Mouse (Mus musculus) spleen, embryonic (tissue): ENCODE measurements around the gene Polg2.

ENCODE experiments used
- CTCF ChIA-PET: fragments of 350-600 bp; sonication (Branson Sonifier 250); formaldehyde crosslinking; loops from one replicate; lab custom pipeline; 2022; lab: Charles Lee

Gene Polg2

DNA sequence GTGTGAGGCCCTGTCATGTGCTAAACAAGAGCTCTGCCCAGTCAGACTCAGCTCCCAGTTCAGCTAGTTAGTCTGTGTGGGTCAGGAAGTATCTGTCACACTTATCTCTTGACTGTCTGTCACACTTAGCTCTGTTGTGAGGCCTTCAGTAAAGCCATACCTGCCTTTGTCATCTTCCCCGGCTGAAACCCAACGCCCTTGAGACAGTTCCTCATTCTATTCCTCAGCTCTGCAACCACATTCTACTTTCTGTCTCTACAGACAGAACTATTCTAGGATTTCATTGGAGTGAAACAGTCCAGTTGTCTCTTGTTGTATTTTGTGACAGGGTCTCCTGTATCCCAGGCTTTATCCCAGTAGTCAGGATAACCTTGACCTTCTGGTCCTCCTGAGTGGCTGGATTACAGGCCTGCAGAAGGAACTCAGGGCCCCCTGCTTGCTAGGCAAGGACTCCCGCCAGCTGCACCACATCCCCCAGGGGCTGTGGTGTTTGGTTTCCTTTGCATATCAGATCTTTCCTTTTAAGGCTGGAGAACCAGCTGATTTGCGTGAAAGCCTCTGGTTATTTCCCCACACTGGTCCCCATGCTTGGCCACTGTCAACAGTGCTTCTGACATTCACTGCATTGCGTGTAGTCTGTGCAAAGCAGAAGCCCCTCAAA is 17.1 kb downstream of the Polg2 start:
- CTCF ChIA-PET: interaction anchor here (0.7 to 1.7 kb wide), 3 partner anchors 9 to 20 kb away, joined by 5 to 6 read pairs (median 5); no protein-coding TSS in a partner anchor

DNA sequence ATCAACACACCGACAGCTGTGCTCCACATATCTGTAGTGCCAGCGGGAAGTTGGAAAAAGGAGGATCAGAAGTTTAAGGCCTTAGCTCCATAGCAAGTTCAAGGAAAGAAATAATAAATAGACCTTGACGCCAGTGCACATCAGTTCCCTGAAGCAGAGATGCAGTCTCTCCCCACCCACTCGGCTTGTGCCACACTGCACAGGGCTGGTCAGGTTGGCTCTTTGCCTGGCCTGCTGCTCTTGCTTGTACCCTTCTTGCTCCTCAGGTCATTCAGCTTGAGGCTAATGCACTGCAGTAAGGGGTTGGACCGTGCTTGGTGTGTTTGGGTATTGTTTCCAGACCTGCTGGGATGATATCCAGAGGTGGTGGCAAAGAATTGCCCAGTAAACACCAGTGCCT is 18.8 kb downstream of the Polg2 start:
- CTCF ChIA-PET: interaction anchor here (0.6 to 0.8 kb wide), 2 partner anchors 23 to 108 kb away, joined by 5 to 8 read pairs; no protein-coding TSS in a partner anchor

DNA sequence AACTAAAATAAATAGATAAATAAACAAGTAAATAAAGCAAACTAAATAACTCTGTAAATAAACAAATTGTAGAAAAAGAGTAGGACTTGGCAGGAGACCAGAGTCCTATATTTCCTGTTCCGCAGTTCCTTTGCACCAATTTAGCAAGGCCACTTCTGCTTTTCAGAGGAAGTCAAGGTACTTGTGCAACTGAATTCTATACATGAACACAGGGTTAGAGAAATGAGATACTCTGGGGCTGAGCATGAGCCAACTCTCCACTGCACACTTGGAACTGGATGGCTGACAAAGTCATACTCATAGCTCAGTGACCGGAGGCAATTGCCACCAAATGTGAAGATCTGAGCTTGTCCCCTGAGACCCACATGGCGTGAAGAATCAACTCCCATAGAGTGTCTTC is 20.3 kb downstream of the Polg2 start:
- CTCF ChIA-PET: no interaction called here

DNA sequence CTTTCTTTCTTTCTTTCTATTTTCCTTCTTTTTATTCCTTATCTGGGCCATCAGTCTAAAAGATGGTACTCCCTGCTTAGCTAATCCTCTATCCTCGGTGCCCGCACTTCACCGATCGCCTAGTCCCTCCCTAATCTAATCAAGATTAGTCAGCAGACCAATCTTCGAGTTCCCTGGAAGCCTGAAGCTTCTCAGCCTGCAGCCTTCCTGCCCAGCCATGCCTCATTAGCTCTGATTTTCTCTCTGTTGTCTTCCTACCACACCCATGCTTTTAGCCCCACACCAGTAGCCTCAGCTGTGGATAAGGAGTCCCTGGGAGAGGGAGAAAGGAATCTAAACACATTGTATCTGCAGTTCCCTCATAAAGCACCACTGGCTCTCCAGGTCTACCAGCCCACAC is 23.8 kb downstream of the Polg2 start:
- CTCF ChIA-PET: interaction anchor here (0.7 kb wide), 1 partner anchor 323 kb away, joined by 3 read pairs; no protein-coding TSS in a partner anchor

DNA sequence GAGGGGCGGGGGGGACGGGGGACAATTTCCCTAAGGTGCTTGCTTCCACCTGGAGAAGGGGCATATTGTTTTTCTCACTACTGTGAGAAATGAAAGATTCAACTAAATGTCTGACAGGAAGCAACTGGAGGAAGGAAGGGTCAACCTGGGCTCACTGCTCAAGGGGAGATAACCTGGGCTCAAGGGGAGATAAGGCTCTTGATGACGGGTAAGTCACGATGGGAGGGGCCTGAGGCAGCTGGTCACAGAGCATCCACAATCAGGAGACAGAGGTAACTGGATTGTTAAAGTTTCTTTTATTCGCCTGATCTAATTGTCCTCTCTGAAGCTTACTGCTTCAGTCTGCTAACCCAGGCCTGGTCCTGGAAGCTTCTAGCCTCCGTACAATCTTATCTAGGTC is 26.0 kb downstream of the Polg2 start:
- CTCF ChIA-PET: interaction anchor here (0.6 kb wide), 1 partner anchor 25 kb away, joined by 3 read pairs; no protein-coding TSS in a partner anchor

DNA sequence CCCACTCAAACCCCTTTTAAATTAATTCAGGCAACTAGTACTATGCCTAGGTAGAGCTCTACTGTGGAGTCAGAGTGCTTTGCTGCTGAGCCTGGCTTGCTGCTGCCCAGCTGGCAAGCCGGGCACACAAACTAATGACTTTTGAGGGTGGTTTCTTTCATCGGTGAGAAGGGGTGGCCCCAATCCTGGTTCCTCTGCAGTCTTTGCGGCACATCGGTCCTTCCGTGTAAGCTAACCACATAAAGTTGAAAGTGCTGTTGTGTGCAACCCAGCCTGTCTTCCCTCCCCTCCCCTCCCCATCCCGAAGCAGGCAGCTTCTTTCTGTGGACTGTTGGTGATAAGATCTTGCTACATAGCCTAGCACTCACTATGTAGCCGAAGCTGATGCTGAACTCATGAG is 27.2 kb downstream of the Polg2 start:
- CTCF ChIA-PET: interaction anchor here (1.6 kb wide), 1 partner anchor 11 kb away, joined by 5 read pairs; no protein-coding TSS in a partner anchor

DNA sequence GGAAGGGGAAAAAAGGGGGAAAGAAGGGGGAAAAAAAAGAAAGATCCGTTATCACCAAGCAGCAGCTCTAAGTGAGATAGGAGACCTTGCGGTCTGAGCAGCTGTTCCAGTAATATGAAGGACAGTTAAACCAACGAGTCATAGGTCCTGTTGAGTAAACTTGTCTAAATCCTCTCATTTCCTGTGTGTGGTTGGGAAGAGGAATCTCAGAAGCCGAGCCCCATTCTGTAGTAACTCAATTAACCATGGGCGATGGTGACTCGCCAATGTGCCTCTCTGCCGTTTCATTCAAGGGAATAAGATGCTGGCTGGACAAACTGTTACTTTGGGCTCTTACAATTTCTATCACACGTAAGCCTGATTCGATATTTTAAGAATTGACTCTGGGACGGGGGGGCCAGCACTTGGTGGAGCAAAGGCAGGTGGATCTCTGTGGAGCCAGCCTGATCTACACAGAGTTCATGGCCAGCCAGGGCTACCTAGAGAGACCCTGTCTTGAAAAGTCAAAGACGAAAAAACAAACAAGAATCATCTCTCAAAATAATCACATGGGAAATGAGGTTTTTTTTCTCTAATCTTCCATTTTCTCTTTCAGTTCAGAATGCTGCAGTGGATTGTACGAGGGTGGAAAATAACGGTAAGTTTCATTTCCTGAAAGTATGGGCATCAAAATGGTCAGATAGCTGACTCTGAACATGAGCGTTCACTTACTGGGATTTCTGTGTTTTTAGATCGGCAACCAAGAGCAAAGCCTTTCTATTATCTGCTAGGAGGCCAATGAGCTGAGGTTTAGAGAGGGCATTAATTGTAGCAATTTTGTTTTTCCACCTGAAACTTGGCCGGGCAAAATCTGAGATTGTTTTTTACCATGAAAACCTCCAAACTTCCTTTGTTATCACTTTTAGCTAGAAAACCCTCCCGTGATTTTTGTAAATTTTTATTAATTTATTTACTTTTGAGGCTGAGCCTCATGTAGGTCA is 28.0 kb downstream of the Polg2 start, which contains the start of gene Milr1:
Gene Milr1, plus strand, starts transcription at position 188 of the 980 bp plus-strand sequence.
- CTCF ChIA-PET: interaction anchor here (0.5 to 1.6 kb wide), 3 partner anchors 9 to 129 kb away, joined by 3 to 5 read pairs (median 4); no protein-coding TSS in a partner anchor

DNA sequence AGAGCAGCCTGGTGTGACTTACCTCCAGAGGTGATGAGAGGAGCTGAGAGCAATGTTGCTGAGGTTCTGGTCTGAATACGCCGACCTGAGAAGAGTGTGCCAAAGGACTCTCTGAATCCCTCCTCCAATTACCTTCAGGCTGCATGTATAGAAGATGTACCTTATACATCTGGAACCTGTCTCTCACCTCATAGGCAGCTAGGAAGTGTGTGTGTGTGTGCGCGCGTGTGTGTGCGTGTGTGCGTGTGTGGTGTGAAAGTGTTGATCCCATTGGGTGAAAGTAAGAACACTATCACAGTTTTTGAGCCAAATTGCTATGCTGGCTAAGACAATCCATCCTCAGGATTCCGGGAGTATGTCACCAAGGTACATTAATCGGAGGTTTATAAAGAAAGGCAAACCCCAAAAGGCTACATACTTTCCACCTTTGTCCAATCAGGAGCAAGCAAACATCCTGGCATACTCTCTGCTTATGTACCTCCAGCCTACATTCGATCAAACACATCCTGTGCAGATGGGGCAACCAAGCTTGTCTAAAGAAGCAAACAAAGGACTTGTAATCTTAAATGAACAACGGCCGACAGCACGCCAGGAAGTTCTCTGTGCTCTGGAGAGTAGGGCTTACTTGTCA is 29.1 kb downstream of the Polg2 start, which contains the start of gene Pecam1:
Gene Pecam1, minus strand, starts transcription at position 508 of the 631 bp plus-strand sequence.
- CTCF ChIA-PET: interaction anchor here (0.5 kb wide), 2 partner anchors 10 to 127 kb away, joined by 3 to 9 read pairs; no protein-coding TSS in a partner anchor

DNA sequence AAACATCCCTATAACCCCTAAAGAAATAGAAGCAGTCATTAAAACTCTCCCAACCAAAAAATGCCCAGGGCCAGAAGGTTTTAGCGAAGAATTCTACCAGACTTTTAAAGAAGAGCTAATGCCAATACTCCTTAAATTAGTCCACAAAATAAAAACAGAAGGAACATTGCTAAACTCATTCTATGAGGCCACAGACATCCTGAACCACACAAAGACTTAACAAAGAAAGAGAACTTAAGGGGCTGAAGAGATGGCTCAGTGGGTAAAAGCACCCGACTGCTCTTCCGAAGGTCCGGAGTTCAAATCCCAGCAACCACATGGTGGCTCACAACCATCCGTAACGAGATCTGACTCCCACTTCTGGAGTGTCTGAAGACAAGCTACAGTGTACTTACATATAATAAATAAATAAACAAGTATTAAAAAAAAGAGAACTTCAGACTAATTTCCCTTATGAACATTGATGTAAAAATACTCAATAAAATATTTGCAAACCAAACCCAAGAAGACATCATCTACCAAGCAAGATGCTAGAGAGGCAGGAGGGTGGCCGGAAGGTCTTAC is 29.7 kb downstream of the Polg2 start:
- CTCF ChIA-PET: interaction anchor here (0.5 to 0.7 kb wide), 2 partner anchors 9 to 36 kb away, joined by 3 to 9 read pairs; no protein-coding TSS in a partner anchor

DNA sequence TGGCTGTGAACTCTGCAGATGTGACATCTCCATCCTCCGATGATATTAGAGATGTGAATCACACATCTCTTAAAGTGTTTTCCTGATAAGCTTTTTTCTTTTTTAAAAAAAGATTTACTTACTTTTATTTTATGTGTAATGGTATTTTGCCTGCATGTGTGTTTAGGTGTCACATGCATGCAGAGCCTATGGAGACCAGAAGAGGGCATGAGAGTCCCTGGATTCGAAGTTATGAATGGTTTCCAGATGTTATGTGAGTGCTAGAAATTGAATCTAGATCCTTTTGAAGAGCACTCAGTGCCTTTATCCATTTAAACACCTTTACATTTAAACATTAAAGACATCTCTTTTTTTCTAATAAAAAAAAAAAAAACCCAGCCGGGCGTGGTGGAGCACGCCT is 34.4 kb downstream of the Polg2 start:
- CTCF ChIA-PET: interaction anchor here (1.6 kb wide), 1 partner anchor 26 kb away, joined by 3 read pairs; no protein-coding TSS in a partner anchor

DNA sequence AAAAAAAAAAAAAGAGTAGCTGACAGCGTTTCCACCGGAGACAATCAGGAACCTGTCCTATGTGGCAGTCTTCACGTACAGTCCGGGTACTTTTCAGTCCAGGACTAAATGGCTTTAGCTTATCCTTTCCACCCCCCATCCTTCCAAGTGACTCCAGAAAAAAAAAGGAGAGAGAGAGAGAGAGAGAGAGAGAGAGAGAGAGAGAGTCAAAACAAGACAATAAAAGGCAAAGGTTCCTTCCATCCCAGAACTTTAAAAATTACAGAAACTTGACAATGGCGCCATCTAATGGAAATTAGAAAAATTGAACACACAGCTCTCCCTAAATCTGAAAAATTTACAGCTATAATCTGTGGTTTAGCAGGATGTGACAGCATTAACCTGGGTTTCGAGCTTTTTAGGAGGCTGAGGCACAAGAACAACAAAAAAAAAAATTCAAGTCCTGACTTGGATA is 36.9 kb downstream of the Polg2 start:
- CTCF ChIA-PET: interaction anchor here (0.6 to 1.5 kb wide), 12 partner anchors 9 to 422 kb away, joined by 3 to 13 read pairs (median 4); partner anchors contain the start of gene Milr1

DNA sequence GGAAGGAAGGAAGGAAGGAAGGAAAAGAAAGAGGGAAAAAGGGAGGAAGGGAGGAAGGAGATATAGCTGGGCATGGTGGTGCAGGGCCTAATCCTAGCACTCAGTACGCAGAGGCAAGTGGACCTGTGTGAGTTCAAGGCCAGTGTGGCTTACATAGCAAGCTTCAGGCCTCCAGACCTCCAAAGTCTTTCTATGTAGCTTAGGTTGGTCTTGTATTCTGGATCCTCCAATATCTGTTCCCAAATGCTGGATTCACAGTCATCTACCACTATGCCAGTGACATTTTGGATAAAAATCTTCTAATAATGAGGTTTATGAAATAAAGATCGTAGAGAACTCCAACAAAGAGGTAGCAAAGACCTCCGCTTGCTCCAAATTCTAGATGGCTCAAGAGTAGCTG is 37.5 kb downstream of the Polg2 start:
- CTCF ChIA-PET: interaction anchor here (0.6 to 1.2 kb wide), 9 partner anchors 17 to 421 kb away, joined by 3 to 12 read pairs (median 5); no protein-coding TSS in a partner anchor

DNA sequence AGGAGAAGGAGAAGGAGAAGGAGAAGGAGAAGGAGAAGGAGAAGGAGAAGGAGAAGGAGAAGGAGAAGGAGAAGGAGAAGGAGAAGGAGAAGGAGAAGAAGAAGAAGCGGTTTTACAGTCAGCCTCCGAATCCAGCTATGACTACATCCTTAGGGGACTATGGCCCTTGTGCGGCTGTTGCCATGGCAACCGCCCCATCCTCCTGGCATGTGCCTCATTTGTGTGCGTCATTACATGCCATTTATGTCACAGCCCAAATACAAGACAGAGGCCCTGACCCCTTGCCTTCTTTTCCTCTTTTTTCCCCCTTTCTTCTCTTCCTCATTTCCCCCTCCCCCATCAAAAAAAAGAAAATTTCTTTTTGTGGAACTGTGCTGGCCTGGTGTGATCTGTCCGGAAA is 38.1 kb downstream of the Polg2 start:
- CTCF ChIA-PET: interaction anchor here (0.6 to 1.2 kb wide), 5 partner anchors 17 to 172 kb away, joined by 3 to 9 read pairs (median 4); no protein-coding TSS in a partner anchor

DNA sequence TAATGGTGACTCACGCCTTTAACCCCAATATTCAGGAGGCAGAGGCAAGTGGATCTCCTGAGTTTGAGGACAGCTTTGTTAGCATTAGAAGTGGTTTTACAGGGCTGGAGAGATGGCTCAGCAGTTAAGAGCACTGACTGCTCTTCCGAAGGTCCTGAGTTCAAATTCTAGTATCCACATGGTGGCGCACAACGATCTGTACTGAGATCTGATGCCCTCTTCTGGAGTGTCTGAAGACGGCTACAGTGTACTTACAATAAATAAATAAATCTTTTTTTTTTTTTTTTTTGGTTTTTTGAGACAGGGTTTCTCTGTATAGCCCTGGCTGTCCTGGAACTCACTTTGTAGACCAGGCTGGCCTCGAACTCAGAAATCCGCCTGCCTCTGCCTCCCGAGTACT is 38.6 kb downstream of the Polg2 start:
- CTCF ChIA-PET: interaction anchor here (0.6 to 1.2 kb wide), 4 partner anchors 9 to 92 kb away, joined by 3 to 9 read pairs (median 4); no protein-coding TSS in a partner anchor

DNA sequence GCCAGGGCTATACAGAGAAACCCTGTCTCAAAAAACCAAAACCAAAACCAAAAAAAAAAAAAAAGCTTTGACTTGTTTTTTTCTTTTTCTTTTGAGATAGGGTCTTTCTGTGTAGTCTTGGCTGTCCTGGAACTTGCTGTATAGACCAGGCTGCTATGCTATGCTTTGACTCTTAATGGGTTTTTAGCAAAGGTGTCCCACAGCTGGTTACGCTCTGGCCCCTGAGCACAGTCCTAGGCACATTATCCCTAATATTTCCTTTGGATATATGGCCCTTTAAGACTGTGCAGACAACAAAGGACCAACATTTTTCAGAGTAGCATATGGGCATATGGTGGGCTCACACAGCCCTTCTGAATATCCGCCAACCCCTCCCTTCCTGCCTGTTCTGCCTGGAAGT is 40.2 kb downstream of the Polg2 start:
- CTCF ChIA-PET: no interaction called here

DNA sequence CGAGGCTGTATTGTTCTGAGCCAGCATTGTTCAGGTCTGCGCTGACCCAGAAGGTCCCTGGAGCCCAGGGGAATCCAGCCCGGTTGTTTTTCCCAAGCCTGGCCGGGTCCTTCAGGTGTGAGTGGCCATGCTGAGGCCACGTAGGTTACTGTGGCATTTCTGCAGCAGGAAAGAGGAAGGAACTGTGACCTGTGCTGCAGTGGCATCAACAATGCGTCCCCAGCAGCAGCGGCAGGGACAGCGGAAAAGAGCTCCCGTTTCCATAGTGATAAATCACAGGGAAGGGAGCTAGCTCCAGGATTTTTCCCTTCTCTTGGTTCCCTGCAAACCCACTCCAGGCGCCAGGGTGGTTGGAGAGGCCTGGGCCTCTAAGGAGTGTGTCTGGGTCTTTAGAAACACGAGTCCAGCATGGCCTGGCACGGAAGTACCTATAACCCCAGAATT is 42.1 kb downstream of the Polg2 start:
- CTCF ChIA-PET: interaction anchor here (1.3 kb wide), 1 partner anchor 24 kb away, joined by 8 read pairs; no protein-coding TSS in a partner anchor

DNA sequence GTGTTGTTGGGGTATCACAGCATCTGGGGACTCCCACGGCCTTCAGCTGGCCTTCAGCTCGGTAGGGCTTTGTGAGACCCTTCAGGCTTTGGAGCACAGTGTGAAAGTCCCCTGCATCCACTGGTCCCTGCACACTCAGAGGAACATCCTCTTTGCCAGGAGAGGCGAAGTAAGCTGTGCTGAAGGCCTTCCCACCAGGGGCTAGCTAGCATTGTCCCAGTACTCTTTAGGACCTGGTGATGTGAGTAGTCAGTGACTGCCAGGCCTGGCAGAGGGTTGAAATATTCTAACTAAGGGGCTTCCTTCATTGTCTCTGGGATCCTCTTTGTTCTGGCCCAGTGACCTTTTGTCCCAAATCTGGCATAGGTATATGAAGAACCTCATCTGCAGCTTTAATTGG is 42.7 kb downstream of the Polg2 start:
- CTCF ChIA-PET: no interaction called here

DNA sequence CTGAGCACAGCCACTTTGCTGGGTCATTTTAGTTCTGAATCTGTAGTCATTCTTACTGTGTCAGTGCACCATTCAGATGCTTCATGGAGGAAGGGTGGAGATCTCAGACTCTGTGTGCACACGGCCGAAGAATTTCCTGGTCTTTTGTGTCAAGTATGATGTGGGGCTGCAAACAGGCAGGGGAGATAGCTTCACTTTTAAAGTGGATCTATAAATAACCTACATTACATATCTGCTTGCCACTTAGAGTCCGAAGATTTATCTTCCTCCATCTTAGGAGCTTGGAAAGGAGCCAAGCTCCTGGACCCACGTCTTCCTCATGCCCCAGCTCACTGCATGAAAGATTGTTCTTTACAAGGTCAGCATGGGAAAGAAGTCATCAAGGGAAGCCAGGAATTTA is 48.6 kb downstream of the Polg2 start:
- CTCF ChIA-PET: no interaction called here

DNA sequence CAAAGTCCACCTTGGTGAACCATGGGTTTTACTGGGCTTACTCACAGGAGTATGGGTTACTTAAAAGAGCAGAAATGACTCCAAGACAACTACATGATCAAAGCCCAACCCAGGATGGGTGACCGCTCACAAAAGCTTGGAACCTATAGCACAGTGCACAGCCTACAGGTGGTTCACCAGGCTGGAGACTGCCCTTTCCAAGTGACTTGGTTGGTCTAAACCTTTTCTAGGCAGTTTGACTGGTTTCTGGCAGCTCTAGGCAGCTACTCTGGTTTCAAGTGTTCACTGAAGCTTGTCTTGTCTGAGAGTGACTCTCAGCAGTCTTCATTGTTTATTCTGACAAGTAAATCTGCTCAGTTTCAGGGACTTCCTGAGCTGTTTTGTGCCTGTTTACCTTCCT is 49.7 kb downstream of the Polg2 start:
- CTCF ChIA-PET: no interaction called here
